Mouse (Mus musculus): Measurements from ENCODE around the gene Vmn2r39.
"Not testable (repeated sequence)": the region's sequence is repeated elsewhere in the genome, so short reads cannot be mapped to it uniquely, and the experiment has no call there.

The Vmn2r39 gene

GRCm38 (mm10) chr7:9030698-9031097, at the start of gene Vmn2r39:
Vmn2r39 (minus strand) TSS chr7:9030798.
- DNase-seq (ENCODE audit: low spot score in 2 of 2) = not testable (repeated sequence)

GRCm38 (mm10) chr7:9065353-9065752, 34.8 kb upstream of the Vmn2r39 start:
- not testable (repeated sequence) for DNase-seq (ENCODE audit: low spot score in 2 of 2)

Measured in frontal cortex, postnatal 25 days (tissue).